Mouse (Mus musculus) heart, adult 2 months (tissue): Measurements from ENCODE around the gene Tbrg4. TPM values are rescaled to one million over a fixed set of nuclear protein-coding genes. Genes with fewer than 3 reads are reported as not detected.

ENCODE experiments used
- DNase-seq, 2 experiments: peaks; one replicate each; pipeline ENCODE4 v3.0.0; 2021
- H3K27ac ChIP-seq: fragments of 200-600 bp; 2 replicates; pipeline ENCODE4 v1.8.1; 2022
- H3K27me3 ChIP-seq: fragments of 200-500 bp; 2 replicates; pipeline ENCODE4 v1.6.1; 2012; ENCODE audit warnings: mild to moderate bottlenecking, low read length, inconsistent platforms, mixed read lengths; ENCODE audit not compliant: control insufficient read depth, insufficient read depth
- H3K36me3 ChIP-seq: fragments of 200-500 bp; 2 replicates; pipeline ENCODE4 v1.6.1; 2012; ENCODE audit warnings: low read length, inconsistent platforms; ENCODE audit not compliant: control insufficient read depth, insufficient read depth
- H3K4me1 ChIP-seq: fragments of 200-500 bp; 2 replicates; pipeline ENCODE4 v1.6.1; 2011; ENCODE audit warnings: low read length; ENCODE audit not compliant: control insufficient read depth, insufficient read depth
- H3K4me3 ChIP-seq: fragments of 200-600 bp; 2 replicates; pipeline ENCODE4 v1.8.1; 2022
- H3K79me2 ChIP-seq: fragments of 200-500 bp; replicated peaks from 2 replicates; pipeline ENCODE4 v1.6.1; 2012; ENCODE audit warnings: mild to moderate bottlenecking, inconsistent platforms, low read length, moderate library complexity, mixed read lengths; ENCODE audit not compliant: control insufficient read depth, insufficient read depth
- H3K9ac ChIP-seq: fragments of 200-500 bp; 2 replicates; pipeline ENCODE4 v1.6.1; 2012; ENCODE audit warnings: low read depth, mild to moderate bottlenecking, control low read depth, inconsistent platforms, low read length, mixed read lengths
- CTCF ChIP-seq: fragments of 200-600 bp; IDR thresholded peaks from 2 replicates; pipeline ENCODE4 v1.8.1; 2022; ENCODE audit warnings: antibody characterized with exemption, mild to moderate bottlenecking, moderate library complexity
- EP300 ChIP-seq: fragments of 200-500 bp; IDR thresholded peaks from 2 replicates; pipeline ENCODE4 v1.6.1; 2011; ENCODE audit warnings: low read depth, low read length, control low read depth; ENCODE audit not compliant: insufficient read depth
- POLR2A ChIP-seq: fragments of 200-500 bp; IDR thresholded peaks from 2 replicates; pipeline ENCODE4 v1.6.1; 2011; ENCODE audit warnings: mild to moderate bottlenecking, low read depth, low read length, control low read depth; ENCODE audit not compliant: insufficient read depth
- whole genome bisulfite sequencing: fragments of 180-500 bp; shearing (Covaris S2); methylation state at CpG from one replicate; pipeline ENCODE4 v1.1.7; 2018; 5-methylcytosine and 5-hydroxymethylcytosine counted together
- intact Hi-C: fragments of 180-260 bp; cut with DNase I; formaldehyde crosslinking; loops from one replicate; pipeline ENCODE4 v1.15.1; 2025
- polyA plus RNA-seq: library from polyadenylated mRNA; depleted of rRNA; stranded (reverse); fragments of >200 nt; gene quantifications from 2 replicates; pipeline ENCODE4 v1.2.3, GENCODE M21; 2012
- total RNA-seq, 2 experiments: library from RNA; stranded (reverse); gene quantifications; 2 replicates each; pipeline ENCODE4 v1.2.3; 2021

The Tbrg4 gene
- total and polyA plus RNA-seq, 3 experiments = 85.1 to 110 (median 95.8) TPM

DNA sequence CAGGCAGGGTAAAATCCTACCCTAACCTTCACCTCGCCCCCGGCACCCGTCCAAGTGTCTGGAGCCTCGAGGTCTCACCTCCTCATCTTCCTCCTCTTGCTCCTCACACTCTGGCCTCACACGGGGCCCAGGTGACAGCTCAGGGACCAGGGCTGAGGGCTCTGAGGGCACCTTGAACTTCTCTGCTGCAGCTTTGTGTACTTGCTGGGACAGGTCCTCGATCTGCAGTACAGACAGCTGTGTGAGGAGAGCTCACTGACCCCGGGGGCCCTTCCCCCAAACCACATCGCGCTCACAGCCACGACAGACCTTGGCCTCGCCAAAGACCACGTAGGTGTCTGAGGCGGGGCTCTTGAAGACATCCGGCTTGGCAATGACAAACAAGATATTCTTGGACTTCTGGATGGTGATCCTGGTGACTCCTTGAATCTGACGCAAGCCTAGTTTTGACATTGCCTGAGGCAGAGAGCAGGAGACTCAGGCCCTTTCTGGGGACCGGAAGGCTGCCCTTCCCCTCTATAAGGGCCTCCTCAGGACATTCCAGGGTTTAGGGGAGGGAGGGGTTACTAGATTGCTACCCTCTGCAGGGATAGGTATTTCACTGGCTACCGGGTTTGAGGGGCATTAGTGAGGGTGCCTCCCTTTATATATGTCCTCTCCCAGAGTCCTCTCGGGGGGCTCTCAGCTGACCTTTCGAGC lies 27.5 kb downstream of the Tbrg4 start:
- Histone ChIP-seq H3K4me1 (no peaks in the 10 kb centered on the region), H3K36me3 (no peaks in the 10 kb centered on the region), H3K4me3 (no peak overlapping the region), H3K9ac (no peak overlapping the region), H3K27me3 (no peaks in the 10 kb centered on the region), H3K79me2 (no peaks in the 10 kb centered on the region), H3K27ac (no peak overlapping the region)
- WGBS = 68% methylated on average over 19 of the region's 19 CpGs
- no peak for TF ChIP-seq CTCF
- TF ChIP-seq POLR2A = no peak
- intact Hi-C loops = no loop called here
- no peak for DNase-seq

DNA sequence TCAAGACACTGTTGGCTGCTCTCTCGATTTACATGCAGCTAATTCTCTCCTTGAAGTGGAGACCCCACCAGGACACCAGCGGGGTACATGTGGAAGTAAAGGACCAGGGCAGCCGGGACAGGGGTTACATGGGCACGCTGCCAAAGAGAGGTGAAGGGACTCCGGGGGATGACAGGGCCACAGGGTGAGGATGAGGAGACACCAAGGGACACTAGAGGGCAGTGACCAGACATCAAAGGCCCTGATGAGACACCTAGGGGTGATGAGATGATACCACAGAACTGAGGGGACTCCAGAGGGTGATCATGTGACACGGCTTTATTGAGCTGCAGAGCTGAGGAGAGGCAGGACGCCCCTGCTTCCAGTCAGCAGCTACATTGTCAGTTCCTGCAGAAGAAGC lies 28.3 kb downstream of the Tbrg4 start:
- Histone ChIP-seq H3K4me3 (no peak overlapping the region), H3K9ac (no peak overlapping the region), H3K36me3 (no peaks in the 10 kb centered on the region), H3K27ac (no peak overlapping the region), H3K79me2 (no peaks in the 10 kb centered on the region), H3K4me1 (no peaks in the 10 kb centered on the region), H3K27me3 (no peaks in the 10 kb centered on the region)
- TF ChIP-seq EP300 = no peak
- no peak for TF ChIP-seq CTCF
- no peak for TF ChIP-seq POLR2A
- intact Hi-C loops = no loop called here
- 78% methylated on average over 7 of the region's 7 CpGs for WGBS
- no peak for DNase-seq

DNA sequence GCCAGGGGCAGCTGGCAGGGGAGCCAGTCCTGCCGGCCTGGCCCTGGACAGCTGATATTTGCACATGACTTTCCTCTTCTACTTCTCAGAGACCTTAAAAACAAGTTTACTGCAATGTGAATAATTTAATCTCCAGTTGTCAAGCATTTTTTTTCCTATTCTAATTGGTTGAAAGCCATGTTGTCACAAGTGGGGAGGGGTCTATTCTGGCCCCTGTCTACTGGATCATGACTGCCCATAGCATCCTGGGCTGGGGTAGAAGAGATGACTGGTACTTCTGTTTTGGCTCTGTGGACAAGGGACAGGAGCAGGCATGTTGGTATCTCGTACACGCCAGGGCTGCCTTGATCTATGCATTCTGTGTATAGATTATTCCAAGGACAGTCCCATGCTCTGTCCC lies 29.3 kb downstream of the Tbrg4 start:
- H3K79me2 ChIP-seq = no peaks in the 10 kb centered on the region
- no peaks in the 10 kb centered on the region for H3K36me3 ChIP-seq
- no peak overlapping the region for H3K9ac ChIP-seq
- intact Hi-C loops = no loop called here
- DNase-seq = no peak
- no peaks in the 10 kb centered on the region for H3K4me1 ChIP-seq
- 86% methylated on average over 3 of the region's 3 CpGs for WGBS
- TF ChIP-seq POLR2A = no peak
- no peak for TF ChIP-seq CTCF
- TF ChIP-seq EP300 = no peak
- H3K27me3 ChIP-seq = no peaks in the 10 kb centered on the region
- H3K4me3 ChIP-seq = no peak overlapping the region
- no peak overlapping the region for H3K27ac ChIP-seq

DNA sequence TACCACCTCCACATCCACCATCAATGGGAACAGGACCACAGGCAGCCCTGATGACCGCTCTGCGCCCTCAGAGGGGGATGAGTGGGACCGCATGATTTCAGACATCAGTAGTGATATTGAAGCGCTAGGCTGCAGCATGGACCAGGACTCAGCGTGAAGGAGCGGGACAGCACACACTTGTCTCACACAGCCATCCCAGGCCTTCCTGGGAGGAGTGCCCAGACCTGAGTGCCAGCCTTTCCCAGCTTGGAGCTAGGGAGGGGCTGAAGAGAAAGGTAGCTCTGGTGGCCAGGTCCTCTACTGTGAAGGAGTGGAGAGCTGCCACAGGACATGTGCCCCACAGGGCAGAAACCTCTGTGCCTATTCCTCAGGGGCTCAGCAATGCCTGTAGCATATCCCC lies 29.7 kb downstream of the Tbrg4 start:
- Histone ChIP-seq H3K27me3 (no peaks in the 10 kb centered on the region), H3K79me2 (no peaks in the 10 kb centered on the region), H3K36me3 (no peaks in the 10 kb centered on the region), H3K4me3 (no peak overlapping the region), H3K9ac (no peak overlapping the region), H3K4me1 (no peaks in the 10 kb centered on the region), H3K27ac (no peak overlapping the region)
- 95% methylated on average over 6 of the region's 6 CpGs for WGBS
- no peak for TF ChIP-seq EP300
- no peak for TF ChIP-seq POLR2A
- TF ChIP-seq CTCF = no peak
- intact Hi-C loops = no loop called here
- DNase-seq = no peak

DNA sequence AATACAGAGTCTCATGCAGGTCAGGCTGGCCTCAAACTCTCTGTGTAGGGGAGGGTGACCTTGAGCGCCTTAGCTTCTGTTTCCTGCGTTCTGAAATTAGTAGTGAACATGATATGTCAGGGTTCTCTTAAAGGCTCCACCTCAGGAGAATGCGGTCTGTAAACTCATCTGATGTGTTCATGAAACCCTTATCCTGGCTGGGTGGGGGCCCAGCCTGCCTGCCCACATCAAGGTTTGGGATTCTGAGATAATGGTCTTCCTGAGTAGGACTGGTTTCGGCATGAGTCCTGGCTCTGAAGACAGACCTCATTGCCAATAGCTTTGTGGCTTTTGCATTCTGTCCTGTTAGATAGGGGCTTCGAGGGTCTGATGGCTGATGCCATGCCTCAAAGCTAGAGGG lies 30.5 kb downstream of the Tbrg4 start:
- Histone ChIP-seq H3K27me3 (no peaks in the 10 kb centered on the region), H3K27ac (no peak overlapping the region), H3K36me3 (no peaks in the 10 kb centered on the region), H3K4me1 (no peaks in the 10 kb centered on the region), H3K79me2 (no peaks in the 10 kb centered on the region), H3K9ac (no peak overlapping the region), H3K4me3 (no peak overlapping the region)
- TF ChIP-seq EP300 (no peak), CTCF (no peak), POLR2A (no peak)
- WGBS = 75% methylated on average over 5 of the region's 5 CpGs
- no peak for DNase-seq
- intact Hi-C loops = no loop called here

DNA sequence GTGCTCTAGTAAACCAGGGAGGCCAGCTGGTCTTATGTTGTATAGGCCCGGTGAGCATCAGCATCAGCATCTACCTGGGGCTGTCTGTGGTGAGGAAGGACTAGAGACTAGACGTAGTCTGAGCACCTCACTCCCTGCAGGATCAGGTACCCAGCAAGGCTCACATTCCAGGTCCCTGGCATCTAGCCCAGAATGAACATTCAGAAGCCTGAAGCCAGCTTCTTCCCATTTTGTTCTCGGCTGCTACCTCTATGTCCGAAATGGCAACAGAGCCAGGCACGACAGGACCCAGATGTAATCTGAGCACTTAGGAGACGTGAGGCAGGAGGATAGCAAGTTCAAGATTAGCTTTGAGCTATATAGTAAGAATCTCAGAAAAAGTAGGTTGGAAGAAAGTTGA lies 31.0 kb downstream of the Tbrg4 start:
- H3K36me3 ChIP-seq = no peaks in the 10 kb centered on the region
- intact Hi-C loops = no loop called here
- no peak overlapping the region for H3K27ac ChIP-seq
- no peak overlapping the region for H3K4me3 ChIP-seq
- H3K9ac ChIP-seq = no peak overlapping the region
- H3K4me1 ChIP-seq = no peaks in the 10 kb centered on the region
- 68% methylated on average over 6 of the region's 6 CpGs for WGBS
- H3K27me3 ChIP-seq = no peaks in the 10 kb centered on the region
- DNase-seq = no peak
- H3K79me2 ChIP-seq = no peaks in the 10 kb centered on the region
- no peak for TF ChIP-seq EP300
- TF ChIP-seq CTCF = no peak
- no peak for TF ChIP-seq POLR2A
